Mouse (Mus musculus) CD4-positive, CD25-positive, alpha-beta regulatory T cell, adult 4 months (primary cell): ENCODE data around the gene St3gal3. TPM values are rescaled to one million over a fixed set of nuclear protein-coding genes. Genes with fewer than 3 reads are reported as not detected.

Experiments
- ATAC-seq: one replicate; pipeline ENCODE4 v1.8.0; 2017
- polyA plus RNA-seq, 2 experiments: library from polyadenylated mRNA; unstranded; fragments of 100-300 nt; shearing (Covaris generic); gene quantifications; one replicate each; pipeline ENCODE4 v1.2.1; 2017

Gene St3gal3
- polyA plus RNA-seq, 2 experiments from 2014 or later: 0.38 to 0.52 TPM

GRCm38 (mm10) chr4:118017021-118017805 lies 117.5 kb downstream of the St3gal3 start:
- ATAC-seq: no peak

DNA sequence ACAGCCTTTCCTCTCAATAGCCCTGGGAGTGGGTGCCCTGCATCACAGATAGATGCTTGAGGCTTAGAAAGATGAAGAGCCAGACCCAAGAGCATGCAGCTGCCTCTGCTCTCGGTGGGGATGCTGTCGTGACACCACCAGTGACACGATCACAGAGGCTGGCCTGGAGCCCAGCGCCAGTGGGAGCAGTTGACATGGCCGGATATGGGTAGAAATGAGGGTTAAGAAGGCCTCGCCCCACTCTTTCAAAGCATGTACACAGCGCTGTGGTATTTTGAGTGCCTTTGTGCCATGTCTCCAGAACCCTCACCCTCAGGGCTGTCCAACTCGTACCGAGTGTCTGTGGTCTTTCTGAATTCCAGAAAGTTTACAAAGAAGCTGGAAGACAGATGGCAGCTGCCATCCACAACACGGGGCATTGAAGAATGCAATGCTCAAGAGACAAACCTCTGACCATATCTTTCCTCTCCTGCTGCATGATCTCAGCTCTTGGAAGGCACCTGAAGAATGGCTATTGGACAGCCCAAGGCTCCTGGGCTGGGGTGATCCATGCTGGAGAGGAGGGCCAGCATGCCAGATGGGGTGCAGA lies 118.3 kb downstream of the St3gal3 start:
- no peak for ATAC-seq

GRCm38 (mm10) chr4:118015636-118016035 lies 119.1 kb downstream of the St3gal3 start:
- no peak for ATAC-seq

GRCm38 (mm10) chr4:118015126-118015525 lies 119.6 kb downstream of the St3gal3 start:
- ATAC-seq: no peak

- no peak for ATAC-seq
These were observed 124.0 kb downstream of the St3gal3 start for GRCm38 (mm10) chr4:118010661-118011173.

- no peak for ATAC-seq
These were observed 126.2 kb downstream of the St3gal3 start for GRCm38 (mm10) chr4:118008433-118009033.

GRCm38 (mm10) chr4:118001355-118001754 lies 133.4 kb downstream of the St3gal3 start:
- ATAC-seq: no peak

- no peak for ATAC-seq
These were observed 134.0 kb downstream of the St3gal3 start for GRCm38 (mm10) chr4:118000605-118001208.

DNA sequence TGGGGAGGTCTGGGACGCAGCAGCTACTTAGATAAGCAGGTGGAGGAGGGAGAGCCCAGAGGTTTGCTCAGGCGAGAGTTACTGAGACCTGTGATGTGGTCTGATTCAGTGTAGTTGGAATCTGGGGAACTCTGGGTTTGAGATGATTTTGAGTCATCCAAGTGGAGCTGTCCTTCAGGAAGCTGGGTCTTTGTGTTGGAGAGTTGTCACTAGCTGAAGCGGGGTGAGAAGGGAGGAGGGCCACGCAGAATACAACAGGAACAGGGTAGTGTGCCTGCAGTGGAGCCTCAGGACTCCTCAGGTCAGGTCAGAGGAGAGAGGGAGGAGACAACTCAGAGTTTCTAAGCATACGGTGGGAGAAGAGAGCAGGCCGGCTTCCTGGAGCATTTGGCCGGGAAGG lies 134.8 kb downstream of the St3gal3 start:
- no peak for ATAC-seq

DNA sequence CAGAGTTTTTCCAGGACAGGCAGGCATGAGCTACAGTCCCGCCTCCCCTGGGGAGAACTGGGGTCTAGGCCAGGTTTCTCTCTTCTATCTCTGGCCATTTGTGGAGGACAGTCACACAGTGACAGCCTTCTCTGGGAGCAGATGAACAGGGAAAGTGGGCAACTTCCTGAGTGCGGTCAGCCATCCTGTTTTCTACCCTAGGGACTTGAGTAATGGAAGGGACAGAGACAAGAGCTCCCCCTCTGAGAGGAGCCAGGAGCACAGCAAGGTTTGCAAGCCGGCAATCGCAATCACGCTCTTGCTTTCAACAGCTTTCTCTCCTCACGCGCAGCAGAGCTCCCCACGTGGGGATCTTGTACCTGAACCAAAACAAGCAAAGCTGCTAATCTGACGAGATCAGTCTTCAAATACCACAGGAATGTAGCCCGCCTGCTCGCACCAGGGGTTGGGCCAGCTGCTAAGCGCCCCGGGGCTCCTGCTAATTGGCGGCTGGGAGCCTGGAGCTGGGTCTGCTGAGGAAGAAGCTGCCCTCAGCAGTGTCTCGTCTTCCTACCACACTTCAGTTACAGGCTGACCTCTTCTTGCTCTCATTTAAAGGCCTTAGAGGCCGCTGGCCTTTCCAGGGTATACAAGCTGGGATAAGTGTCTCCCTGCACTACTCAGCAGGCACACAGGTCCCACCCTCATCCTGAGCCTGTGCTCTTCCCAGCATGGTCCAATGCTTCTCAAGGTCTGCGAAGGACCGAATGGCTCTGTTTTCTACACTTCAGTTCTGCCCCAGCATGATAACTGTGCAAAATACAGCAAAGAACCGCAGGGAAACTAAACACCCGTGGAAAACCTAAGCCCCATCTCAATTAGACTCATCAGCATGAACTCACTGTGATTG lies 137.1 kb downstream of the St3gal3 start:
- ATAC-seq: no peak

DNA sequence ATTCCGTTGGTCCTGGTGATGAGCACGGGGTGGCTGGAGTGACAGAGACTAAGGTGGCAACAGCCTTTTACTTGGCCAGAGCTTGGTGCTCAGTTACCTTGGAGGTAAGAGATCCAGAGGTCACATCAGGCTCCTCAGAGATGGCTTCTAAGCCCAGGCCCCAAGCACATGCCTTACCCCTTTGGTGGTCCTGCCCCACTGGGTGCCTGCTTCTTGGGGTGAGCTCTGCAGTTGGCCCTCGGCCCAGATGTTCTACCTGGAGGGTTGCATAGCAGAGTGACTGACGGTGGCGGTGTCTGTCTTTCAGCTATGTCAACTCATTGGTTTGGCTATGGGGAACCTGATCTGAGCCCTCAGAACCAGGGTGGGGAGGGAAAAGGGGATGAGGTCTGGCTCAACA lies 138.0 kb downstream of the St3gal3 start:
- no peak for ATAC-seq

DNA sequence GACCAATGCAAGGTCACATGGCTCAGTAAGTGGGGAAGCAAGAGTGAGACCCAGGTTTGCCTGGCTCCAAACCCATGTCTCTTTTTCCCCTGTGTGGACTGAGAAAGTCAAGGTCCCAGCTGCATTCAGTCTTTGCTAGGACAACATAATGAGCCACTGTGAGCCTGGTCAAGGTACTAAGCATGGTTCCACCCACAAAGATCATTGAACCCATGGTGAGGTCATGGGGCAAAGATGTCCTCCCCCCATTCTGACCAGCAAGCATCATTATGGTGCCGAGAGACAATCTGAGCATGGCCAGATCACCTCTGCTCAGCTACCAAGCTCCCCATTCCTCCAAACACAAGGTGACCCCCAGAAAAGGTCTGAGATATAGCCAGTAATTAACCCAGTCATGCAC lies 139.3 kb downstream of the St3gal3 start:
- ATAC-seq: no peak

DNA sequence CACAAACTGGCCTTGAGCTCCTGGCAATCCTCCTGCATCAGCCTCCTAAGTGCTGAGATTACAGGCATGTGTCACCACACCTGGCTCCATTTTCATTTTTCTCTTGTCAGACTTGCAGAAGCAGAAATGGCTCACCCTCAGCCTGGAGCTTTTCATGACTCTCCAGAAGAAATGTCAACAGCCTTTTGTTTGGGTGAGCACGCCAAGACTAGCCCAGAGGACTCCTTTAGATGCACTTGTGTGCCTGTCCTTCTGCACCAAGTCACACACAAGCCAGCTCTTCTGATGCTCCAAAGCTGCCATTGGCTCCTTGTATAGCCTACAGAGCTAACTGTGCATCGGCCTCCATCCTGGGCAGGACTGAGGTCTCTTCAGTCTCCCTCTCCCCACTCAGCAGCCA lies 141.3 kb downstream of the St3gal3 start:
- no peak for ATAC-seq

GRCm38 (mm10) chr4:117992872-117993271 lies 141.8 kb downstream of the St3gal3 start:
- no peak for ATAC-seq

GRCm38 (mm10) chr4:117992036-117992435 lies 142.7 kb downstream of the St3gal3 start:
- no peak for ATAC-seq

- ATAC-seq: no peak
These were observed 143.6 kb downstream of the St3gal3 start for GRCm38 (mm10) chr4:117991055-117991627.

- ATAC-seq: no peak
These were observed 144.1 kb downstream of the St3gal3 start for GRCm38 (mm10) chr4:117990571-117990970.

DNA sequence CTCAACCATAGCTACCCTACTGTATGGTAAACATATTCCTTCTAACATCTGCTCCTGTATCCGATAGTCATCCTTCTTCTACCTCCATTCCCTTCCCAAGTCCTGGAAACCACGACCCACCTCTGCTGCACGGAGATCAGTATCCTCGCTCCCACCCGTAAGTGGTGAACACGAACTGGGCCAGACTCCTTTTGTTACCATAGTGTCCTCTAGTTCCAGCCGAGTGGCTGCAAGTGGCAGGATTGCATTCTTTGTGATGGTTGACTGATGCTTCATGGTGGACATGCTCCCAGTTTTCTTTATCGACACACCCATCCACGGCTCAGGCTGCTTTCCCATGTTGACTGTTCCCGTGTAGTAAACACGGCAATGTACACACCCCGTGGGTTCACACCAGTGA lies 144.9 kb downstream of the St3gal3 start:
- ATAC-seq: no peak

DNA sequence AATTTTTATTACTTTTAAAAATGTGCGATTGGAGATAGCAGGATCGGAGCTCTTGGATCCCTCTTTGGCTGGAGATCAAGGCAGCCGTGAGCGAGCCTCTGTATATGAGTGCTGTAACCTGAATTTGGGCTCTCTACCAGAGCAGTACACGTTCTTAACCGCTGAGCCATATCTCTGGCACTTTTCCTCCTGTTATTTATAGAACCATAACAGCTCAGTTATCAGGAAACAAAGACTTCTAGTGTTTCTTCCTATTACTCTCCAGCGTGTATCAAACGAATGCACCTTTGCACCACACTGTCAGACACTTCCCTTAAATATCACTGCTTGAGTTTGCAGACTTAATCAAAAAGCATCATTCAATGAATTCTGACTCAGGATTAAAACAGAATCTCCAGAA lies 147.9 kb downstream of the St3gal3 start:
- ATAC-seq: no peak

DNA sequence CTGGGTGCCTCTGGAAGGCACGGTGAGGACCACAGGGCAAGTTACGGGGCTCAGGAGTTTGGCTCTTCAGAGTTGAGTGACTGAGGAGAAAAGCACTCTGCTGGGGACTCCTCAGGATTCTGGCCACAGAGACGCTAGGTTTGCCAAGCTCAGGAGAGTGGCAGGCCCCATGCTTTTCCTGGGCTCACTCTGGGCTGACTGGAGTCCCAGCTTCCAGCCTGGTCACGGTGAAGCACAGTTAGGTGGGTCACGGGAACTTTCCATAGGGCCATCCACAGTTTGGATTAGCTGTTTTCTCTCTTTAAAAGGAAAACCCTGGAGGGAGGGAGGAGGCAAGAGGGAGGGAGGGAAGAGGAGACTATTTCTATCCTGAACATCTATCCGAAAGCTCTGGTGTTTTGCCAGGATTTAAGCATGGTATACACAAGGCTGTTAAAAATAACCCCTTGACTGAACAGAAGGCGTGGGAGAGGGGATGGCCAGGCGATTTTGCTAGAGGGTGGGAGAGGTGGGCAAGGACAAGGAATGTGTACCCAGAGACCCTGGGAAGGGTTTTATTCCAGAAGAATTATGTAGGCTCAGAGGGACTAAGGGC lies 149.6 kb downstream of the St3gal3 start:
- ATAC-seq: no peak

GRCm38 (mm10) chr4:117984206-117984605 lies 150.5 kb downstream of the St3gal3 start:
- ATAC-seq: no peak
